In the genomic region with DNA sequence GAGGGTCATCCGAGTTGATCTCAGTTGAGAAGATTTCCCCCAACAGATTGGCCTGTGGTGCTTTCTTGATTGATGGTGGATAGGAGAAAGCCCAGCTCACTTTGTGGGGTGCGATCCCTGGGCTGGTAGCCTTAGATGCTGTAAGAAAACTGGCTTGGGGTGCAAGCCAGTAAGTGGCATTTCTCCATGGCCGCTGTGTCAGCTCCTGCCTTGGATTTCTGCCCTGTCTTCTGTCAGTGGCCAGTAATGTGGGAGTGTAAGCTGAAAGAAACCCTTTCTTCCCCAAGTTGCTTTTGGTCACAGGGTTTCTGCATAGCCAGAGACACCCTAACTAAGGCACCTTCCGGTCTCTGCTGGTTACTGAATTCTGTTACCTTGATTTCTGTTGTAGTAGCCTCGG, we compare ENCODE assay signal across 25 mouse cellular contexts. TPM values are rescaled to one million over a fixed set of nuclear protein-coding genes. Genes with fewer than 3 reads are reported as not detected.
"Had no signal": no experiment of that assay in that cellular context is flagged by ENCODE, and none has a peak within 500 bp of the region (broad histone marks: within the 10 kb centered on the region; RNA-seq: fewer than 3 reads in every experiment).

No protein-coding gene starts in this region.

- H3K9me3 ChIP-seq: lung, embryonic 15.5 days; midbrain, embryonic 10.5 days; midbrain, embryonic 12.5 days; neural tube, embryonic 13.5 days; neural tube, embryonic 15.5 days had no signal

- H3K27ac ChIP-seq: lung, embryonic 15.5 days; midbrain, embryonic 10.5 days; midbrain, embryonic 12.5 days; neural tube, embryonic 13.5 days; neural tube, embryonic 15.5 days had no signal

- DNase-seq: lung, adult 2 months; lung, postnatal 36 days; midbrain, embryonic 14.5 days; retina, postnatal 1 day; right cerebral cortex, adult 18-20 months; right cerebral cortex, postnatal 25 days; right cerebral cortex, postnatal 4 days; spleen, adult 18-20 months; thymus, adult 18-20 months; thymus, postnatal 14 days; thymus, postnatal 36 days had no signal

- H3K4me2 ChIP-seq: lung, embryonic 15.5 days; midbrain, embryonic 12.5 days; neural tube, embryonic 13.5 days; neural tube, embryonic 15.5 days had no signal

- ATAC-seq: lung, postnatal 0 days; midbrain, embryonic 16.5 days had no signal

- H3K27me3 ChIP-seq: lung, embryonic 15.5 days; midbrain, embryonic 12.5 days; neural tube, embryonic 13.5 days; neural tube, embryonic 15.5 days had no signal

- H3K36me3 ChIP-seq: lung, embryonic 15.5 days; midbrain, embryonic 12.5 days; neural tube, embryonic 13.5 days; neural tube, embryonic 15.5 days had no signal

- H3K4me3 ChIP-seq: lung, embryonic 15.5 days; midbrain, embryonic 10.5 days; midbrain, embryonic 12.5 days; myocyte; neural tube, embryonic 13.5 days; neural tube, embryonic 15.5 days had no signal

- H3K9ac ChIP-seq: lung, embryonic 15.5 days; midbrain, embryonic 12.5 days; neural tube, embryonic 13.5 days; neural tube, embryonic 15.5 days had no signal

RNA-seq across cellular contexts. Expression of a gene that starts 9.5 kb away (rescaled TPM):
- total RNA-seq: megakaryocyte, adult 5-6 weeks; megakaryocyte-erythroid progenitor cell, adult 5-6 weeks had no signal
- polyA plus RNA-seq: myocyte had no signal

RNA-seq across cellular contexts. Expression of a gene that starts 22.1 kb away (rescaled TPM):
- total RNA-seq: megakaryocyte-erythroid progenitor cell, adult 5-6 weeks had no signal
- polyA plus RNA-seq: midbrain, embryonic 14.5 days; neural tube, embryonic 13.5 days had no signal

RNA-seq across cellular contexts. Expression of a gene that starts 45.5 kb away (rescaled TPM):
- total RNA-seq: megakaryocyte, adult 5-6 weeks; megakaryocyte-erythroid progenitor cell, adult 5-6 weeks had no signal
- polyA plus RNA-seq: liver, embryonic 16.5 days; lung, embryonic 15.5 days; lung, postnatal 0 days; midbrain, embryonic 14.5 days; midbrain, embryonic 16.5 days; myocyte; neural tube, embryonic 11.5 days; neural tube, embryonic 13.5 days; neural tube, embryonic 15.5 days; stomach, embryonic 14.5 days; stomach, embryonic 16.5 days had no signal
